8 mouse cellular contexts compared by ENCODE assay signal in genomic region chr11:109650788-109651565, GRCm38 (mm10). TPM values are rescaled to one million over a fixed set of nuclear protein-coding genes. Genes with fewer than 3 reads are reported as not detected.
DNase-seq lines count a peak whose midpoint lies in the region; ATAC-seq and TF ChIP-seq lines count a peak whose summit lies in the region.

No protein-coding gene starts in this region.

- peak overlapping the region; percentile 72 for H3K27ac ChIP-seq in bone marrow macrophage, adult 2 months (ENCODE audit: insufficient read depth, low read depth, low read length)
- peak overlapping the region; percentile 86 for H3K27ac ChIP-seq in embryonic fibroblast, embryonic 13.5 days (ENCODE audit: insufficient read depth, low read length)
- peak overlapping the region; percentile 99 for H3K27ac ChIP-seq in heart, embryonic 11.5 days (ENCODE audit: low read depth, low read length)
- peak overlapping the region; percentile 98 for H3K27ac ChIP-seq in kidney, embryonic 16.5 days (ENCODE audit: low read length)
- H3K27ac ChIP-seq in liver, adult 2 months (replicated peaks; ENCODE audit: insufficient read depth, low read depth, low read length): peak overlapping the region; percentile 98

- DNase-seq in A20 (ENCODE audit: low read depth, low spot score): peak; percentile 94
- DNase-seq in liver, adult 2 months (ENCODE audit: extremely low read depth, low read depth, low spot score): peak; percentile 55
- peak; percentile 94 for DNase-seq in splenic B cell, adult 2 months (ENCODE audit: low read depth, low spot score)

- no peaks in the 10 kb centered on the region for H3K9me3 ChIP-seq in heart, embryonic 11.5 days (replicated peaks; ENCODE audit: control insufficient read depth, low read length)
- H3K9me3 ChIP-seq in kidney, embryonic 16.5 days (ENCODE audit: low read length): no peaks in the 10 kb centered on the region

- WGBS in heart, embryonic 11.5 days (ENCODE audit: insufficient replicate concordance): under 1% methylated on average over 78 of the region's 90 CpGs
- under 1% methylated on average over 66 of the region's 90 CpGs for WGBS in kidney, embryonic 16.5 days
- under 1% methylated on average over 86 of the region's 90 CpGs for WGBS in liver, adult 2 months

- 0 out of 2 replicates have a peak, but pooled peaks have one; percentile 22 for TF ChIP-seq POLR2A in bone marrow macrophage, adult 2 months (IDR thresholded peaks at IDR 0.05; ENCODE audit: borderline replicate concordance, low read depth, low read length)
- peak; percentile 82; the same call in 1 of the 2 replicates for TF ChIP-seq POLR2A in embryonic fibroblast, embryonic 13.5 days (IDR thresholded peaks at IDR 0.05; ENCODE audit: low read depth, low read length)
- TF ChIP-seq POLR2A in liver, adult 2 months (IDR thresholded peaks at IDR 0.05; ENCODE audit: extremely low read depth, insufficient read depth, low read length): peak; percentile 90
- peak; percentile 98 for TF ChIP-seq POLR2A in myocyte (IDR thresholded peaks at IDR 0.05; ENCODE audit: insufficient read length, low read depth)

- H3K4me1 ChIP-seq in bone marrow macrophage, adult 2 months (ENCODE audit: control insufficient read depth, insufficient read depth, low read length): peaks cover 27% of the 10 kb centered on the region
- peaks cover 16% of the 10 kb centered on the region for H3K4me1 ChIP-seq in embryonic fibroblast, embryonic 13.5 days (ENCODE audit: control insufficient read depth, insufficient read depth, low read length)
- H3K4me1 ChIP-seq in heart, embryonic 11.5 days (ENCODE audit: control insufficient read depth, insufficient read depth, low read length): peaks cover 38% of the 10 kb centered on the region
- peaks cover 39% of the 10 kb centered on the region for H3K4me1 ChIP-seq in kidney, embryonic 16.5 days (ENCODE audit: insufficient read depth, low read length)
- peaks cover 23% of the 10 kb centered on the region for H3K4me1 ChIP-seq in liver, adult 2 months (ENCODE audit: control insufficient read depth, insufficient read depth, low read length)

- peaks cover 23% of the 10 kb centered on the region for H3K79me2 ChIP-seq in liver, adult 2 months (ENCODE audit: control insufficient read depth, insufficient read depth, low read length)
- H3K79me2 ChIP-seq in myocyte (ENCODE audit: control insufficient read depth, insufficient read depth): peaks cover 51% of the 10 kb centered on the region

- TF ChIP-seq CTCF in bone marrow macrophage, adult 2 months (IDR thresholded peaks at IDR 0.05; ENCODE audit: low read depth, low read length): no peak
- no peak for TF ChIP-seq CTCF in embryonic fibroblast, embryonic 13.5 days (IDR thresholded peaks at IDR 0.05; ENCODE audit: borderline replicate concordance, insufficient read depth, low read length)
- no peak for TF ChIP-seq CTCF in liver, adult 2 months (IDR thresholded peaks at IDR 0.05; ENCODE audit: low read depth, low read length)

- ATAC-seq in heart, embryonic 11.5 days (replicated peaks; ENCODE audit: insufficient number of reproducible peaks, low FRiP score, low TSS enrichment): peak; percentile 92
- ATAC-seq in kidney, embryonic 16.5 days (ENCODE audit: low FRiP score, low TSS enrichment): peak; percentile 96

- peak overlapping the region; percentile 96 for H3ac ChIP-seq in myocyte (ENCODE audit: control insufficient read depth, insufficient read length)

- H3K9ac ChIP-seq in heart, embryonic 11.5 days (ENCODE audit: low read depth, low read length): peak overlapping the region; percentile 88
- H3K9ac ChIP-seq in kidney, embryonic 16.5 days (replicated peaks; ENCODE audit: low read length): peak overlapping the region; percentile 92
- peak overlapping the region; percentile 99 for H3K9ac ChIP-seq in liver, adult 2 months (ENCODE audit: low read depth, low read length)

- H3K27me3 ChIP-seq in heart, embryonic 11.5 days (ENCODE audit: control insufficient read depth, insufficient read depth, low read length): no peaks in the 10 kb centered on the region
- no peaks in the 10 kb centered on the region for H3K27me3 ChIP-seq in kidney, embryonic 16.5 days (ENCODE audit: insufficient read depth, low read length)
- H3K27me3 ChIP-seq in liver, adult 2 months (ENCODE audit: control insufficient read depth, insufficient read depth, low read length): no peaks in the 10 kb centered on the region
- no peaks in the 10 kb centered on the region for H3K27me3 ChIP-seq in myocyte (ENCODE audit: control insufficient read depth, insufficient read depth, insufficient read length)
- H3K27me3 ChIP-seq in splenic B cell, adult 2 months (ENCODE audit: control insufficient read depth, insufficient read depth, low read length, poor library complexity, severe bottlenecking): no peaks in the 10 kb centered on the region

- peaks cover 5% of the 10 kb centered on the region; the same call in 1 of the 2 replicates for H3K36me3 ChIP-seq in heart, embryonic 11.5 days (ENCODE audit: control insufficient read depth, insufficient read depth, low read length)
- H3K36me3 ChIP-seq in kidney, embryonic 16.5 days (ENCODE audit: insufficient read depth, low read length): peaks cover 8% of the 10 kb centered on the region
- peaks cover 16% of the 10 kb centered on the region for H3K36me3 ChIP-seq in liver, adult 2 months (ENCODE audit: control insufficient read depth, insufficient read depth, low read length)
- peaks cover 21% of the 10 kb centered on the region for H3K36me3 ChIP-seq in myocyte (ENCODE audit: control insufficient read depth, insufficient read depth)
- 0 out of 2 replicates have a peak, but pooled peaks cover 2% of the 10 kb centered on the region for H3K36me3 ChIP-seq in splenic B cell, adult 2 months (ENCODE audit: control insufficient read depth, insufficient read depth, low read length, poor library complexity, severe bottlenecking)

- H3K4me3 ChIP-seq in bone marrow macrophage, adult 2 months (ENCODE audit: insufficient read depth, low read length): peak overlapping the region; percentile 78
- peak overlapping the region; percentile 92 for H3K4me3 ChIP-seq in embryonic fibroblast, embryonic 13.5 days (ENCODE audit: insufficient read depth, low read length)
- peak overlapping the region; percentile 74 for H3K4me3 ChIP-seq in heart, embryonic 11.5 days (ENCODE audit: low read depth, low read length)
- peak overlapping the region; percentile 100 for H3K4me3 ChIP-seq in kidney, embryonic 16.5 days (ENCODE audit: low read length)
- peak overlapping the region; percentile 95 for H3K4me3 ChIP-seq in liver, adult 2 months (ENCODE audit: insufficient read depth, low read depth, low read length)
- peak overlapping the region; percentile 81 for H3K4me3 ChIP-seq in myocyte

- H3K4me2 ChIP-seq in heart, embryonic 11.5 days: peak overlapping the region; percentile 92
- peak overlapping the region; percentile 91 for H3K4me2 ChIP-seq in kidney, embryonic 16.5 days (replicated peaks; ENCODE audit: low read depth, low read length)
- peak overlapping the region; percentile 64 for H3K4me2 ChIP-seq in myocyte (ENCODE audit: low read depth)

TF ChIP-seq in myocyte, 11 proteins besides CTCF, POLR2A, EP300 and RAD21:
- TF ChIP-seq POLR2AphosphoS2 (IDR thresholded peaks at IDR 0.05; ENCODE audit: insufficient read length, low read depth) (peak; percentile 100), MYOD1 (IDR thresholded peaks at IDR 0.05; ENCODE audit: control insufficient read depth in 1 of 3, insufficient read length in 2 of 3, low read depth in 2 of 3) (no peak), TCF12 (IDR thresholded peaks at IDR 0.05; ENCODE audit: insufficient read depth, poor library complexity, severe bottlenecking) (no peak), MYOG (IDR thresholded peaks at IDR 0.05; ENCODE audit: control insufficient read depth in 1 of 3, insufficient read depth in 1 of 3, insufficient read length in 2 of 3, low read depth in 2 of 3) (peak in 1 of 3 experiments; percentile 15), REST (IDR thresholded peaks at IDR 0.05; ENCODE audit: insufficient read depth, insufficient read length) (no peak)

RNA-seq across cellular contexts. Expression of gene Prkar1a, which starts 1.8 kb away (rescaled TPM):
- polyA plus RNA-seq in bone marrow macrophage, adult 2 months (2012; ENCODE audit: insufficient read depth, insufficient read length, missing spikeins): 164 and 173 TPM in 2 replicates
- 215 and 254 TPM in 2 replicates for polyA plus RNA-seq in embryonic fibroblast, embryonic 13.5 days (2011; ENCODE audit: insufficient read length, low read depth, missing spikeins)
- 435 and 522 TPM in 2 replicates for polyA plus RNA-seq in heart, embryonic 11.5 days (2014; fragmentation: Nextera tagmentation; extraction: Ambion mirVana)
- polyA plus RNA-seq in kidney, embryonic 16.5 days (2015; fragmentation: Nextera tagmentation; extraction: Ambion mirVana): 375 and 395 TPM in 2 replicates
- total RNA-seq in liver, adult 2 months (2014; rRNA removed): 47.2 and 56.4 TPM in 2 replicates
- polyA plus RNA-seq in liver, adult 2 months (2012; rRNA removed): 51.1 and 59.9 TPM in 2 replicates
- 406 TPM for polyA plus RNA-seq in myocyte (2012; fragmentation: generic; extraction: Trizol)

RNA-seq across cellular contexts. Expression of gene Wipi1, which starts 39.2 kb away (rescaled TPM):
- polyA plus RNA-seq in bone marrow macrophage, adult 2 months (2012; ENCODE audit: insufficient read depth, insufficient read length, missing spikeins): 17.2 and 21.3 TPM in 2 replicates
- polyA plus RNA-seq in embryonic fibroblast, embryonic 13.5 days (2011; ENCODE audit: insufficient read length, low read depth, missing spikeins): 87.9 and 111 TPM in 2 replicates
- 23.6 and 27.1 TPM in 2 replicates for polyA plus RNA-seq in heart, embryonic 11.5 days (2014; fragmentation: Nextera tagmentation; extraction: Ambion mirVana)
- 35.8 and 36.4 TPM in 2 replicates for polyA plus RNA-seq in kidney, embryonic 16.5 days (2015; fragmentation: Nextera tagmentation; extraction: Ambion mirVana)
- 8.5 and 8.8 TPM in 2 replicates for total RNA-seq in liver, adult 2 months (2014; rRNA removed)
- polyA plus RNA-seq in liver, adult 2 months (2012; rRNA removed): 6.4 and 7.3 TPM in 2 replicates
- polyA plus RNA-seq in myocyte (2012; fragmentation: generic; extraction: Trizol): 71.9 TPM

Comparison
In these comparisons a context has a peak if more than half of its experiments do, and no peak if none do; other contexts are left out.
1. Peak in every context shown above with its lines: DNase-seq, ATAC-seq, H3K4me3 ChIP-seq and H3K27ac ChIP-seq.
2. POLR2A ChIP-seq: peak in every context shown above with its lines; median percentile 98 in myocyte; 90 in liver, adult 2 months; 82 in embryonic fibroblast, embryonic 13.5 days; 22 in bone marrow macrophage, adult 2 months.